Mouse (Mus musculus): ENCODE data around the gene Camkk1.

GRCm38 (mm10) chr11:73008826-73009225, 10.0 kb upstream of the Camkk1 start:
- no peak for TF ChIP-seq CTCF (IDR thresholded peaks at IDR 0.05; ENCODE audit: insufficient read depth, low read depth, low read length)
- no peak for TF ChIP-seq POLR2A (IDR thresholded peaks at IDR 0.05; ENCODE audit: insufficient read depth, low read depth, low read length)
